Mouse (Mus musculus) liver, embryonic 11.5 days (tissue): ENCODE data around the gene Dzip1. TPM values are rescaled to one million over a fixed set of nuclear protein-coding genes. Genes with fewer than 3 reads are reported as not detected.
A peak's percentile ranks its signal among the peaks of the same experiment; 100 is the strongest.

Source experiments
- ATAC-seq: fragments of 200-750 bp; cut with Nextera tagmentation; replicated peaks from 2 replicates; pipeline ENCODE4 v1.8.0; 2017; ENCODE audit warnings: moderate number of reproducible peaks, mild to moderate bottlenecking, moderate TSS enrichment, moderate library complexity; ENCODE audit not compliant: low FRiP score
- DNase-seq: peaks from one replicate; pipeline ENCODE4 v3.0.0-alpha.2; 2017; ENCODE audit warnings: low spot score
- H3K27ac ChIP-seq: fragments of 300-500 bp; sonication (generic); 2 replicates; pipeline ENCODE4 v1.5.1; 2014; ENCODE audit warnings: mild to moderate bottlenecking, low read depth, low read length, control low read depth
- H3K27me3 ChIP-seq: fragments of 300-500 bp; sonication (generic); replicated peaks from 2 replicates; pipeline ENCODE4 v1.6.1; 2014; ENCODE audit warnings: low read length, mixed read lengths; ENCODE audit not compliant: control insufficient read depth, insufficient read depth
- H3K36me3 ChIP-seq: fragments of 300-500 bp; sonication (generic); 2 replicates; pipeline ENCODE4 v1.6.1; 2014; ENCODE audit warnings: mild to moderate bottlenecking, low read length, moderate library complexity, mixed read lengths; ENCODE audit not compliant: control insufficient read depth, insufficient read depth
- H3K4me1 ChIP-seq: fragments of 300-500 bp; sonication (generic); replicated peaks from 2 replicates; pipeline ENCODE4 v1.6.1; 2014; ENCODE audit warnings: low read length, mixed read lengths; ENCODE audit not compliant: control insufficient read depth, insufficient read depth
- H3K4me2 ChIP-seq: fragments of 300-500 bp; sonication (generic); 2 replicates; pipeline ENCODE4 v1.6.1; 2014; ENCODE audit warnings: mild to moderate bottlenecking, control low read depth, moderate library complexity
- H3K4me3 ChIP-seq: fragments of 300-500 bp; sonication (generic); 2 replicates; pipeline ENCODE4 v1.5.1; 2014; ENCODE audit warnings: low read depth, low read length, control low read depth
- H3K9ac ChIP-seq: fragments of 300-500 bp; sonication (generic); 2 replicates; pipeline ENCODE4 v1.6.1; 2014; ENCODE audit warnings: low read depth, low read length, control low read depth
- H3K9me3 ChIP-seq: fragments of 300-500 bp; sonication (generic); 2 replicates; pipeline ENCODE4 v1.6.1; 2016; ENCODE audit warnings: low read length, inconsistent platforms, mixed read lengths; ENCODE audit not compliant: control insufficient read depth
- WGBS: fragments of 180-500 bp; shearing (Covaris S2); extraction: QIAGEN DNeasy Blood & Tissue Kit; methylation state at CpG from one replicate; pipeline ENCODE4 v1.1.7; 2014; 5-methylcytosine and 5-hydroxymethylcytosine counted together
- polyA plus RNA-seq: library from polyadenylated mRNA; unstranded; fragments of >200 nt; fragmentation: Nextera tagmentation; extraction: Ambion mirVana; gene quantifications from 2 replicates; pipeline ENCODE4 v1.2.1, GENCODE M21; 2014

The Dzip1 gene
- polyA plus RNA-seq, 1 experiment from 2014 or later, result 7.2 TPM

DNA sequence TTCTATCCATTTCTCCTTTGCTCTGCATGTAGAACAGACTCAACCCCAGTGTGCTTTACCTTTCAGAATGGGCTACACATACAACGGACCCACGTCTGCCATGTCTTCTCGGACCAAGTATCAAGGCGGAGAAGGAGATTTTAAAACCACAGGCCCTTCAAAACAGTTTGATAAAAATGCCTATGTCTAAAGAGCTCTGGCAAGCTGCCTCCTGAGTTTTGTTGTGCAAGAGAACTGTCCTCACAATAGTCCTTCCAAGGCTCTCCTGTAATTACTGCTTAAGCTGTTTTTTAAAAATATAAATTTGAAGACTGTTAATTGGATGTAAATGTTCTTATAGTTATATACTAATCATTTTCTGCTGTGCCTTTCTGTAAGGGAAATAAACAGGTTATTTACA is 51.1 kb downstream of the Dzip1 start:
- 77% methylated on average over 4 of the region's 4 CpGs for WGBS
- peaks cover 4% of the 10 kb centered on the region for H3K4me1 ChIP-seq
- H3K36me3 ChIP-seq, result no peaks in the 10 kb centered on the region
- H3K27ac ChIP-seq, result no peak overlapping the region
- no peak overlapping the region for H3K9ac ChIP-seq
- H3K4me2 ChIP-seq, result no peak overlapping the region
- no peaks in the 10 kb centered on the region for H3K9me3 ChIP-seq
- H3K27me3 ChIP-seq, result no peaks in the 10 kb centered on the region
- H3K4me3 ChIP-seq, result no peak overlapping the region
- DNase-seq, result no peak
- no peak for ATAC-seq

DNA sequence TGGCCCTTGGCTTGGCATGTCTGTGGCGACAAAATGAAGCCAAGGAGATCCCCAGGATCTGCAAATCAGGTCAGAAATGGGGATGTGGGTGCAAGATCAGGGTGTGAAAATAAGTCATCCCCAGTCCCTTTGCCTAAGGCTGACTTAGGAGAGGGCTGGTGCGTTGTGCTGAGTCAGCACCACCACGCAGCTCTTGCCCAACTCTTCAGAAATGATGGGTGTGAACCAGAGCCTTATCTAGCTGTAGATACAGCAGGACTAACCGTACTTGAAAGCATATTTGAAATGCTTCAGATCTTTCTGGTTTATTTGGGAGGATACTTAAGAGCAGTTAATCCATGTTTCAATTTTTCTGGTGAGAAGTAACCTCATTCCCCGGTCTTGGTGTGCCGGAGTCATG is 55.5 kb downstream of the Dzip1 start:
- peaks cover 9% of the 10 kb centered on the region for H3K4me1 ChIP-seq
- 61% methylated on average over 6 of the region's 6 CpGs for WGBS
- no peak overlapping the region for H3K27ac ChIP-seq
- H3K27me3 ChIP-seq, result no peaks in the 10 kb centered on the region
- ATAC-seq (peak; percentile 83), DNase-seq (no peak)
- H3K36me3 ChIP-seq, result no peaks in the 10 kb centered on the region
- H3K9me3 ChIP-seq, result no peaks in the 10 kb centered on the region
- no peak overlapping the region for H3K9ac ChIP-seq
- no peak overlapping the region for H3K4me3 ChIP-seq
- no peak overlapping the region for H3K4me2 ChIP-seq

DNA sequence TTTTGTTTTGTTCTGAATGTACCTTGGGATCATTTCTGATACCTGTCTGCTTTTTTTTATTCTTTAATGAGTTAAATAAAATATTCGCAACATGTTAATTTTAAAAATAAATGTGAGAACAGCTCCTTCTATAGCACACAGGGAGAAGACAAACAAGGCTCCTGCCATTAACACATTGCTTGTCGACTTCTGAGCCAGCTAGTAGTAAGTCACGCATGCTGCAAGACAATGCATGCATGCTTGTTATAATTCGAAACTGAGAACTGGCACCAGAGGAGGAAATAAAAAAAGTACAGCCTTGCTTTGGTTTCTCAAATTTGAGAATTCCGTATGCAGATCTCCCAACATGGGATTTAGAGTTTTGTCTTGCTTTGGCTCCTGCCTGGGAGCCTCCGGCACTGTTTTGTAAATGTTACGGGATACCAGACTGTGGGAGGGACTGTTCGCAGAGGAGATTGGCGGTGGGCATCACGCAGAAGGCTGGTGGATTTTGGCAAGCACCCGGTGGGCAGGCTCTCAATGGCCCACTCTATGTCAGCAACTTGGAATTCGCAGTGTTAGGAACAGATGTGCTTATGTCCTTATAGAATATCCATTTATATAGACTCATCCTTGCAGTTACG is 57.0 kb downstream of the Dzip1 start:
- Histone ChIP-seq H3K4me1 (peaks cover 9% of the 10 kb centered on the region), H3K4me2 (no peak overlapping the region), H3K4me3 (no peak overlapping the region), H3K27ac (no peak overlapping the region), H3K27me3 (no peaks in the 10 kb centered on the region), H3K9ac (no peak overlapping the region), H3K9me3 (no peaks in the 10 kb centered on the region), H3K36me3 (no peaks in the 10 kb centered on the region)
- DNase-seq (no peak), ATAC-seq (no peak)
- WGBS, result 86% methylated on average over 13 of the region's 13 CpGs

DNA sequence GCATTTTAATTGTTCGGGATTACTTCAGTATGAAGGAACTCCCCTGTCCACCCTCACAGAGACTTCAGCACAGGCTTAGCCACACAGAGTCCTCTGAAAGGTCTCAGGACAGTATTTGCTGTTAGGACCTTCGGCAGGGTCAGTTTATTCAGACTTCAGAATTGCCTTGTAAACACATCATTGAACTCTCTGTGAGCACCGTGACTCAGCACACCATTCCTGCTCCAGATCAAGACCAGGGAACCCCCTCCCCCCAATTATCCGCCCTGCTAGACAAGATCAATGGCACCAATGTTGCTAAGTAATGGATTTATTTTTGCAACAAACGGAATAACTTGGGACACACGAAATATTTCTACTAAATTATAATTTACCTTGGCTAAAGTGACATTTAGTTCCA is 57.9 kb downstream of the Dzip1 start:
- DNase-seq (no peak), ATAC-seq (no peak)
- Histone ChIP-seq H3K4me1 (peaks cover 9% of the 10 kb centered on the region), H3K27ac (no peak overlapping the region), H3K36me3 (no peaks in the 10 kb centered on the region), H3K4me3 (no peak overlapping the region), H3K9ac (no peak overlapping the region), H3K4me2 (no peak overlapping the region), H3K27me3 (no peaks in the 10 kb centered on the region), H3K9me3 (no peaks in the 10 kb centered on the region)
- 69% methylated on average over 6 of the region's 6 CpGs for WGBS

DNA sequence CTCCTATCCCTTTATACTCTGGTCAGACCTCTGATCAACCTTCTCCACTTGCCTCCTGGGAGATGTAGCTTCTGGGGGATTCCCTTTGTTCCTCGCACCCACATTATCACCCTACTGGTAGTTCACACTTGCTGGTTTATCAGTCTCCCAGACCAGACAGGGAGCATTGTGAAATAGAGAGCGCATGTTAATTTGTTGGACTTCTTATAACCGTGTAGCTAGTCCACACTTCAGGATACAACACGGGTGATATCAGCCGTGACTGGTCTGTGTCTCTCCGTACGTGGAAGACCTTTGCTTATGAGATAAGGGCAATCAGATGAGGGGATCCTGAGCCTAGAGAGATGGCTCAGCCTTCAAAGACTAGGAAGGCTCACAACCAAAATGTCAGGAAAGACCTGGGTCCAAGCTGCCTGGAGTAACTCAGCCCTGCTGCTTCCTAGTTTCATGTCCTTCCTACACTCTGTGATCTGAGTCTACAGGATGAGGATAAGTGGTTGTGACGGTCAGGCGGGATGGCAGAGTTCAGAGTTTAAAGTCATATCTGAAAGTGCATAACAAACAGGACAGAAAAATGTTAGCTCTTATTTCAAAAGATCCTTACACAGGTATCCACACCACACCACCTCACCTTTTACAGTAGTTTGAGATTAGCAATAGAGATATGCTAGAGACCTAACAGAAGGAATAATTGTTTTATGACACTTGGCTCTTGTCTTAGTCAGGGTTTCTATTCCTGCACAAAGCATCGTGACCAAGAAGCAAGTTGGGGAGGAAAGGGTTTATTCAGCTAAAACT is 59.0 kb downstream of the Dzip1 start:
- 50% methylated on average over 10 of the region's 10 CpGs for WGBS
- Histone ChIP-seq H3K9ac (no peak overlapping the region), H3K36me3 (no peaks in the 10 kb centered on the region), H3K9me3 (no peaks in the 10 kb centered on the region), H3K27ac (no peak overlapping the region), H3K4me2 (no peak overlapping the region), H3K4me3 (no peak overlapping the region), H3K4me1 (peaks cover 9% of the 10 kb centered on the region), H3K27me3 (no peaks in the 10 kb centered on the region)
- DNase-seq, result no peak
- ATAC-seq, result peak; percentile 22; the same call in 1 of the 2 replicates

DNA sequence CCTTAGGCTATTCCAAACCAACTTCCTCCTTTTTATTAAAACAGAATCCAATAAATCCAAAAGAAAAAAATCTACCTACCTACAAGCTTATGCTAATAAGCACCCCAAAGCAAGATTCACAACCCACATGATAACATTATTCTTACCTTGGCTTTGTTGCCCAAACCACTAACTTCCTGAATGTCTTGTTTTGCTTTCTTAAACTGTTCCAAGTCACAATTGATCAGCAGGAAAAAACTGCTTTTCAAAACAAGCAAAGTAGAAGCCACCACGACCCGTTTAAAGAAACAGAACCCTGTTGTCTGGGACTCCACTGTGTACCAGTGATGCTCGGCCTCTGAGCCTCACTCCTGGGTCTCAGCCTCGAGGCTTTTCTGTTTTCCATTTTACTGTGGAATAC is 60.4 kb downstream of the Dzip1 start:
- H3K4me2 ChIP-seq, result no peak overlapping the region
- no peak overlapping the region for H3K9ac ChIP-seq
- ATAC-seq, result no peak
- H3K4me1 ChIP-seq, result peaks cover 9% of the 10 kb centered on the region
- no peaks in the 10 kb centered on the region for H3K27me3 ChIP-seq
- DNase-seq, result no peak
- no peak overlapping the region for H3K4me3 ChIP-seq
- WGBS, result 61% methylated on average over 4 of the region's 4 CpGs
- no peaks in the 10 kb centered on the region for H3K9me3 ChIP-seq
- H3K27ac ChIP-seq, result no peak overlapping the region
- no peaks in the 10 kb centered on the region for H3K36me3 ChIP-seq

DNA sequence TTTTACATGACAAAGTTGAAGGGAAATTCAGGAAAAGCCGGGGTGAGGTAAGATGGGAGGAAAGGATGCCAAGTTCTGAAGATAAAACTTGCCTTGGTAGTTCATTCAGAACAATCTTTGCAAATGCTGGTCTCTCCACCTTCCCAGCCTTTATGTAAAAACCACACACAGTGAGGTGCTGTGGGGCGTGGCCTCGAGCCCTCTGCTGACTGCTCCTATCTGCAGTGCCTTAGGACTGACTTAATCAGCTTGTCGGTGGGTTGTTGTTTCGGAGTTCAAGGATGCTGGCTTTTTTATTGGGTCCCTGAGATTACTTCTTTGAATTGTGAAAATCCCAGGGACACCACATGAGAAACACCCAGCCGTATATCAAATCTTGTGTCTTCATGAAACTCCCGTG is 63.0 kb downstream of the Dzip1 start:
- Histone ChIP-seq H3K9me3 (no peaks in the 10 kb centered on the region), H3K27me3 (no peaks in the 10 kb centered on the region; the same call in 1 of the 2 replicates), H3K36me3 (no peaks in the 10 kb centered on the region), H3K4me2 (no peak overlapping the region), H3K9ac (no peak overlapping the region), H3K4me1 (peaks cover 5% of the 10 kb centered on the region; the same call in 1 of the 2 replicates), H3K27ac (no peak overlapping the region), H3K4me3 (no peak overlapping the region)
- ATAC-seq (0 out of 2 replicates have a peak, but pooled peaks have one; percentile 56), DNase-seq (no peak)
- 45% methylated on average over 7 of the region's 7 CpGs for WGBS

DNA sequence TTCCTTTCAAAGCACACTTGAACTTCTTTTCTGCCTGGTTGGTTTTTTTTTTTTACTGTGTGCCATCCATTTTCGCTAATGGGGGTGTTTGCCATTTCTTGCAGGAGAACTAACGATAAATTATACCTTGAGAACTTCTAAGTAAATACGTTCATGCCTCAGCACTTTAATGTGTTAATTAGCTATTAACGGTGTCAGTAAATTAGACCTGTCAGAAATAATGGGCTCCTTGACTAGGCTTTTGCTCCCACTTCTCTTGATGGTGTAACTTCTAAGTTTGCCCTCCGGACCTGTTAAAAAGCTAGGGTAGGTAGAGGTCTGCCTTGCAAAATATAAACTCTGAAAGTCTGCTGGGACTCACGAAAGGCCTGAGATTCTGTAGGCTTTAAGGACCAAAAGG is 66.9 kb downstream of the Dzip1 start:
- Histone ChIP-seq H3K9me3 (no peaks in the 10 kb centered on the region), H3K4me3 (no peak overlapping the region), H3K9ac (no peak overlapping the region), H3K27me3 (peaks cover 28% of the 10 kb centered on the region), H3K4me1 (peaks cover 14% of the 10 kb centered on the region), H3K27ac (no peak overlapping the region), H3K4me2 (no peak overlapping the region), H3K36me3 (no peaks in the 10 kb centered on the region)
- 56% methylated on average over 6 of the region's 6 CpGs for WGBS
- DNase-seq (no peak), ATAC-seq (no peak)

DNA sequence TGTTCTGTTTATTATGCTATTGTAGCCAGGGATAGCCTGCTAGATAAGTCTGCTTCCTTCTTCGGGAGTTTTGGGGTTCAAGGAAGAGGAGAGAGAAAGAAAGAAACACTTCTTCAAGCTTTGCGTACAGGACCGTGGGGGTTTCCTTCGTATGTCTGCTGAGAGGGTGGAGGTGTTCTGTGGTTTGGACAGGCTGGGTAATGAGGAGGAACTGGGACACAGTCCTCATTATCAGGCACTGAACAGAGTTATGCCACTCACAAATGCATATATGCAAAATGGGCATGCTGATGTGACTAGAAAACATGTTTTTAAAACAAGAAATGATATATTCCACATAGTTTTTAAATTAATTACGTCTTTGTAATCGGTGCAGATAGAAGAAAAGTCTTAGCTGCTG is 68.7 kb downstream of the Dzip1 start:
- Histone ChIP-seq H3K27me3 (peaks cover 28% of the 10 kb centered on the region), H3K4me2 (no peak overlapping the region)
- 66% methylated on average over 6 of the region's 6 CpGs for WGBS

More for the DNA sequence above, 68.7 kb downstream of the Dzip1 start:
- Histone ChIP-seq H3K36me3 (no peaks in the 10 kb centered on the region), H3K9ac (no peak overlapping the region), H3K4me3 (no peak overlapping the region), H3K4me1 (peaks cover 14% of the 10 kb centered on the region), H3K27ac (no peak overlapping the region), H3K9me3 (no peaks in the 10 kb centered on the region)
- DNase-seq, result no peak
- ATAC-seq, result no peak
